Mouse (Mus musculus) forebrain, embryonic 11.5 days (tissue): ENCODE measurements around the gene Ppp1r18. TPM values are rescaled to one million over a fixed set of nuclear protein-coding genes. Genes with fewer than 3 reads are reported as not detected.

Experiments used
- ATAC-seq: fragments of 200-750 bp; cut with Nextera tagmentation; replicated peaks from 2 replicates; pipeline ENCODE4 v1.8.0; 2017; ENCODE audit warnings: moderate TSS enrichment; ENCODE audit not compliant: low FRiP score
- DNase-seq: peaks from one replicate; pipeline ENCODE4 v3.0.0-alpha.2; 2017; ENCODE audit warnings: low spot score
- H3K27ac ChIP-seq: fragments of 300-500 bp; sonication (generic); 2 replicates; pipeline ENCODE4 v1.5.1; 2014; ENCODE audit warnings: low read depth, low read length
- H3K27me3 ChIP-seq: fragments of 300-500 bp; sonication (generic); 2 replicates; pipeline ENCODE4 v1.6.1; 2014; ENCODE audit warnings: mild to moderate bottlenecking, low read length, mixed read lengths; ENCODE audit not compliant: control insufficient read depth, insufficient read depth
- H3K36me3 ChIP-seq: fragments of 300-500 bp; sonication (generic); 2 replicates; pipeline ENCODE4 v1.6.1; 2014; ENCODE audit warnings: mild to moderate bottlenecking, low read length, moderate library complexity, mixed read lengths; ENCODE audit not compliant: control insufficient read depth, insufficient read depth
- H3K4me1 ChIP-seq: fragments of 300-500 bp; sonication (generic); replicated peaks from 2 replicates; pipeline ENCODE4 v1.6.1; 2014; ENCODE audit warnings: low read length, mixed read lengths; ENCODE audit not compliant: control insufficient read depth, insufficient read depth
- H3K4me2 ChIP-seq: fragments of 300-500 bp; sonication (generic); 2 replicates; pipeline ENCODE4 v1.6.1; 2014; ENCODE audit warnings: low read depth, mild to moderate bottlenecking, low read length, moderate library complexity, mixed read lengths; ENCODE audit not compliant: severe bottlenecking
- H3K4me3 ChIP-seq: fragments of 300-500 bp; sonication (generic); 2 replicates; pipeline ENCODE4 v1.5.1; 2014; ENCODE audit warnings: low read depth, low read length
- H3K9ac ChIP-seq: fragments of 300-500 bp; sonication (generic); 2 replicates; pipeline ENCODE4 v1.6.1; 2014; ENCODE audit warnings: low read length
- H3K9me3 ChIP-seq: fragments of 300-500 bp; sonication (generic); 2 replicates; pipeline ENCODE4 v1.6.1; 2016; ENCODE audit warnings: low read length, mixed read lengths; ENCODE audit not compliant: control insufficient read depth
- WGBS: fragments of 180-500 bp; shearing (Covaris S2); extraction: QIAGEN DNeasy Blood & Tissue Kit; methylation state at CpG from one replicate; pipeline ENCODE4 v1.1.7; 2014; 5-methylcytosine and 5-hydroxymethylcytosine counted together
- polyA plus RNA-seq: library from polyadenylated mRNA; unstranded; fragments of >200 nt; fragmentation: Nextera tagmentation; extraction: Ambion mirVana; gene quantifications from 2 replicates; pipeline ENCODE4 v1.2.1, GENCODE M21; 2014

Gene Ppp1r18
- polyA plus RNA-seq, 1 experiment from 2014 or later: 25.1 TPM

DNA sequence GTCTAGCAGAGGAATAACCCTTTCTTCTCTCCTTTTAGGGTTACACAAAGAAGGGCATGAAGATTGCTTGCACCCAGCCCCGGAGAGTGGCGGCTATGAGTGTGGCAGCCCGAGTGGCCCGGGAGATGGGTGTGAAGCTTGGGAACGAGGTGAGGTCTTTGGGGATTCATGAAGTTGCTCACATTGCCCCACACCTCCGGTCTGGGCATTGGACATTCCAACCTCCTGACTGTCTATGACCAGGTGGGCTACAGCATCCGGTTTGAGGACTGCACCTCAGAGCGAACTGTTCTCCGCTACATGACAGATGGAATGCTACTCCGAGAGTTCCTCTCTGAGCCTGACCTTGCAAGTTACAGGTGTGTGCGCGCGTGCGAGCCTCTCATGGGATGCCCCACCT is 18.4 kb downstream of the Ppp1r18 start:
- Histone ChIP-seq H3K4me2 (no peak overlapping the region), H3K4me3 (no peak overlapping the region), H3K9me3 (no peaks in the 10 kb centered on the region), H3K27ac (no peak overlapping the region), H3K36me3 (peaks cover 14% of the 10 kb centered on the region), H3K27me3 (no peaks in the 10 kb centered on the region), H3K4me1 (peaks cover 6% of the 10 kb centered on the region), H3K9ac (no peak overlapping the region)
- no peak for ATAC-seq
- WGBS: 95% methylated on average over 14 of the region's 14 CpGs
- DNase-seq: no peak

GRCm38 (mm10) chr17:35887725-35888124 is 22.3 kb downstream of the Ppp1r18 start:
- no peak for DNase-seq

GRCm38 (mm10) chr17:35896781-35897643 is 31.6 kb downstream of the Ppp1r18 start, which contains the start of gene 2310061I04Rik:
2310061I04Rik (minus strand) TSS chr17:35897431.
- DNase-seq: peak; percentile 96
- peak within 1 kb of the TSS; percentile 82 for H3K9ac ChIP-seq
- peak; percentile 94 for ATAC-seq
- H3K36me3 ChIP-seq: peaks cover 9% of the 10 kb centered on the region
- peak within 1 kb of the TSS; percentile 99 for H3K4me2 ChIP-seq
- peaks cover 3% of the 10 kb centered on the region for H3K4me1 ChIP-seq
- H3K4me3 ChIP-seq: peak within 1 kb of the TSS; percentile 72
- peak within 1 kb of the TSS; percentile 88 for H3K27ac ChIP-seq
- no peaks in the 10 kb centered on the region for H3K9me3 ChIP-seq
- WGBS: under 1% methylated on average over 73 of the region's 86 CpGs
- H3K27me3 ChIP-seq: no peaks in the 10 kb centered on the region

More at GRCm38 (mm10) chr17:35887725-35888124, 22.3 kb downstream of the Ppp1r18 start:
- Histone ChIP-seq H3K4me2 (no peak overlapping the region), H3K27me3 (no peaks in the 10 kb centered on the region), H3K9ac (no peak overlapping the region), H3K4me3 (no peak overlapping the region), H3K9me3 (no peaks in the 10 kb centered on the region), H3K27ac (no peak overlapping the region), H3K36me3 (peaks cover 32% of the 10 kb centered on the region), H3K4me1 (no peaks in the 10 kb centered on the region)
- no peak for ATAC-seq
- 87% methylated on average over 15 of the region's 17 CpGs for WGBS

- H3K9me3 ChIP-seq: no peaks in the 10 kb centered on the region
- peak overlapping the region; percentile 30; the same call in 1 of the 2 replicates for H3K9ac ChIP-seq
- ATAC-seq (peak; percentile 51), DNase-seq (peak; percentile 63)
- H3K27me3 ChIP-seq: no peaks in the 10 kb centered on the region
- H3K4me1 ChIP-seq: peaks cover 3% of the 10 kb centered on the region
- no peak overlapping the region; the same call in 1 of the 2 replicates for H3K27ac ChIP-seq
- H3K4me2 ChIP-seq: peak overlapping the region; percentile 99; the same call in 1 of the 2 replicates
- peaks cover 4% of the 10 kb centered on the region for H3K36me3 ChIP-seq
- WGBS: 43% methylated on average over 23 of the region's 23 CpGs
- peak overlapping the region; percentile 72 for H3K4me3 ChIP-seq
Measured at GRCm38 (mm10) chr17:35897644-35898573, 32.5 kb downstream of the Ppp1r18 start.

DNA sequence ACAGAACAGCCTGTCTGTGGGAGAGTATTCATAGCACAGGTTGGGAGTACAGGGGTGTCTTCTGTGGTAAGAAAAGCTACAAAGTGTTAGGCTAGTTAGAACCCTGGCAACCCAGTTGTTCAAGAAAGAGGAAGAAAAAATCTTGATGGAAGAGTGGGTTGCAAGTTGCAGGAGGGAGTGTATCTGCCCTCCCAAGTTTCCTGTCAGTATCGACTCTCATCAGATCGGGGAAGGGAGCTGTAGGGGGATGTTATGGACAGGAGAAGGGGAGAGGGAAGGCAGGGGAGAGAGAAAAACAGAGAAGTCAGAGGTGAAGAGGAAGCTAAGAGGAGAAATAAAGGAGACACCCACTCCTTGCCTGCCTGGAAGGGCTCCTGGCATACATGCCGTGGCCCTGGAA is 35.2 kb downstream of the Ppp1r18 start:
- 82% methylated on average over 3 of the region's 3 CpGs for WGBS
- no peak overlapping the region for H3K4me3 ChIP-seq
- DNase-seq: no peak

GRCm38 (mm10) chr17:35903343-35903991 is 38.1 kb downstream of the Ppp1r18 start:
- Histone ChIP-seq H3K4me1 (no peaks in the 10 kb centered on the region), H3K36me3 (peaks cover 5% of the 10 kb centered on the region; the same call in 1 of the 2 replicates), H3K27ac (no peak overlapping the region), H3K9me3 (no peaks in the 10 kb centered on the region), H3K4me2 (no peak overlapping the region), H3K4me3 (no peak overlapping the region), H3K27me3 (no peaks in the 10 kb centered on the region), H3K9ac (no peak overlapping the region)
- WGBS: 92% methylated on average over 9 of the region's 9 CpGs
- no peak for DNase-seq
- no peak for ATAC-seq

More for the DNA sequence above, 35.2 kb downstream of the Ppp1r18 start:
- no peak overlapping the region for H3K9ac ChIP-seq
- no peak for ATAC-seq
- no peak overlapping the region for H3K4me2 ChIP-seq
- no peak overlapping the region for H3K27ac ChIP-seq
- H3K4me1 ChIP-seq: peaks cover 3% of the 10 kb centered on the region
- H3K9me3 ChIP-seq: no peaks in the 10 kb centered on the region
- H3K27me3 ChIP-seq: no peaks in the 10 kb centered on the region
- peaks cover 5% of the 10 kb centered on the region; the same call in 1 of the 2 replicates for H3K36me3 ChIP-seq

DNA sequence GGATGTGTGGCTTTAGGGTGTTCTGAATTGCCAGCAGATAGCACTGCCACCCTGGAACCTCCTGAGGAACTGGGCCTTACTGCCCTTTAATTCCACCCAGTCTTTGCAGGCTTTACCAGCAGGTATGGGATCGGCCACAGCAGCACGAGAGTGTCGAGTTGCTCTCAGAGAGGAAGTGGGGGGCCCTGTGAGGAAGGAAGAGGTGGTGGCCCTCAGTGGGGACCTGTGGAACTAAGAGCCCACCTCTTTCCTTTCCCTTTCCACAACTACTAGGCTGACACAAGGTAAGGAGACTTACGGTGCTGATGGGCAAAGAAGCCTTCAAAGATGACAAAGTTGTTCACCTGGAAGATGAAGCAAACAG is 38.6 kb downstream of the Ppp1r18 start:
- no peak overlapping the region for H3K27ac ChIP-seq
- no peak for ATAC-seq
- H3K36me3 ChIP-seq: peaks cover 5% of the 10 kb centered on the region; the same call in 1 of the 2 replicates
- DNase-seq: no peak
- no peaks in the 10 kb centered on the region for H3K27me3 ChIP-seq
- H3K9ac ChIP-seq: no peak overlapping the region
- no peaks in the 10 kb centered on the region for H3K9me3 ChIP-seq
- H3K4me1 ChIP-seq: peaks cover 3% of the 10 kb centered on the region; the same call in 1 of the 2 replicates
- no peak overlapping the region for H3K4me3 ChIP-seq
- H3K4me2 ChIP-seq: no peak overlapping the region
- WGBS: 88% methylated on average over 4 of the region's 4 CpGs

DNA sequence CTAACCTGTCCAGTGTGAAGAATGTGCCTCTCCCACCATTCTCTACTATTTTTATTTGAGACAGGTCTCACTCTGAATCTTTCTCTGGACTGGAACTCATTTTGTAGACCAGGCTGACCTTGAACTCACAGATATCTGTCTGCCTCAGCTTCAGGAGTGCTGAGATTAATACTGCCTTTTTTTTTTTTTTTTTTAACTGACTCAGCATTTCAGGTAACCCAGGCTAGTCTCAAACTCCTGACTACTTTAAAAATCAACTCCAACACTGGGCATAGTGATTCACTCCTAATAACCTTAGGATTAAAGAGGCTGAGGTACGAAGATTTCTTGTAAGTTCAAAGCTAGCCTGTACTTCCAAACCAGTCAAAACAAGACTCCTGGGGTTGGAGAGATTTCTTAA is 40.2 kb downstream of the Ppp1r18 start:
- H3K27ac ChIP-seq: no peak overlapping the region
- H3K9ac ChIP-seq: no peak overlapping the region
- H3K36me3 ChIP-seq: peaks cover 5% of the 10 kb centered on the region; the same call in 1 of the 2 replicates
- H3K9me3 ChIP-seq: no peaks in the 10 kb centered on the region
- DNase-seq: no peak
- WGBS: 95% methylated on average over 1 of the region's 1 CpGs
- ATAC-seq: no peak
- H3K4me2 ChIP-seq: no peak overlapping the region
- H3K27me3 ChIP-seq: no peaks in the 10 kb centered on the region
- peaks cover 5% of the 10 kb centered on the region; the same call in 1 of the 2 replicates for H3K4me1 ChIP-seq
- no peak overlapping the region for H3K4me3 ChIP-seq
